Mouse (Mus musculus): Measurements from ENCODE around the gene Cdh4.

Cdh4 gene

GRCm38 (mm10) chr2:179442191-179442540 is at the start of gene Cdh4:
Gene Cdh4, plus strand, starts transcription at chr2:179442431.
- in situ Hi-C loops (cut with MboI): no loop called here

GRCm38 (mm10) chr2:179395442-179395841 is 46.8 kb upstream of the Cdh4 start:
- in situ Hi-C loops (cut with MboI): no loop called here

GRCm38 (mm10) chr2:179399645-179400249 is 42.5 kb upstream of the Cdh4 start:
- in situ Hi-C loops (cut with MboI): no loop called here

- in situ Hi-C loops (cut with MboI): no loop called here
Measured at GRCm38 (mm10) chr2:179410866-179411561, 31.2 kb upstream of the Cdh4 start.

- in situ Hi-C loops (cut with MboI): no loop called here
Measured at GRCm38 (mm10) chr2:179412966-179413365, 29.3 kb upstream of the Cdh4 start.

GRCm38 (mm10) chr2:179414253-179414652 is 28.0 kb upstream of the Cdh4 start:
- in situ Hi-C loops (cut with MboI): no loop called here

GRCm38 (mm10) chr2:179414704-179415103 is 27.5 kb upstream of the Cdh4 start:
- in situ Hi-C loops (cut with MboI): no loop called here

- in situ Hi-C loops (cut with MboI): no loop called here
Measured at GRCm38 (mm10) chr2:179415892-179416403, 26.3 kb upstream of the Cdh4 start.

- in situ Hi-C loops (cut with MboI): no loop called here
Measured at GRCm38 (mm10) chr2:179416587-179417227, 25.5 kb upstream of the Cdh4 start.

- in situ Hi-C loops (cut with MboI): no loop called here
Measured at GRCm38 (mm10) chr2:179425602-179426001, 16.6 kb upstream of the Cdh4 start.

GRCm38 (mm10) chr2:179428889-179429288 is 13.3 kb upstream of the Cdh4 start:
- in situ Hi-C loops (cut with MboI): no loop called here

- in situ Hi-C loops (cut with MboI): no loop called here
Measured at GRCm38 (mm10) chr2:179440161-179440560, 2.1 kb upstream of the Cdh4 start.

GRCm38 (mm10) chr2:179441086-179441485 is 1.1 kb upstream of the Cdh4 start:
- in situ Hi-C loops (cut with MboI): no loop called here

GRCm38 (mm10) chr2:179441717-179442116 is 514 bp upstream of the Cdh4 start:
- in situ Hi-C loops (cut with MboI): no loop called here

- in situ Hi-C loops (cut with MboI): no loop called here
Measured at GRCm38 (mm10) chr2:179442541-179443225, 452 bp downstream of the Cdh4 start.

GRCm38 (mm10) chr2:179443226-179443815 is 1.1 kb downstream of the Cdh4 start:
- in situ Hi-C loops (cut with MboI): no loop called here

GRCm38 (mm10) chr2:179443959-179444358 is 1.7 kb downstream of the Cdh4 start:
- in situ Hi-C loops (cut with MboI): no loop called here

GRCm38 (mm10) chr2:179448256-179448655 is 6.0 kb downstream of the Cdh4 start:
- in situ Hi-C loops (cut with MboI): no loop called here

GRCm38 (mm10) chr2:179449018-179449417 is 6.8 kb downstream of the Cdh4 start:
- in situ Hi-C loops (cut with MboI): no loop called here

- in situ Hi-C loops (cut with MboI): no loop called here
Measured at GRCm38 (mm10) chr2:179459196-179459595, 17.0 kb downstream of the Cdh4 start.

- in situ Hi-C loops (cut with MboI): no loop called here
Measured at GRCm38 (mm10) chr2:179459606-179460005, 17.4 kb downstream of the Cdh4 start.

GRCm38 (mm10) chr2:179463514-179463913 is 21.3 kb downstream of the Cdh4 start:
- in situ Hi-C loops (cut with MboI): no loop called here
